Mouse (Mus musculus) heart, adult 8-10 months (tissue): Measurements from ENCODE around the gene 9430015G10Rik. TPM values are rescaled to one million over a fixed set of nuclear protein-coding genes. Genes with fewer than 3 reads are reported as not detected.

Experiments
- DNase-seq: peaks from one replicate; pipeline ENCODE4 v3.0.0; 2022; ENCODE audit warnings: low spot score
- total RNA-seq, 4 experiments: library from RNA; stranded (reverse); gene quantifications; 2 replicates each; pipeline ENCODE4 v1.2.4; 2022

Gene 9430015G10Rik
- 1 to 10 TPM; 2.1 to 3.3 (median 2.3) TPM for total RNA-seq

DNA sequence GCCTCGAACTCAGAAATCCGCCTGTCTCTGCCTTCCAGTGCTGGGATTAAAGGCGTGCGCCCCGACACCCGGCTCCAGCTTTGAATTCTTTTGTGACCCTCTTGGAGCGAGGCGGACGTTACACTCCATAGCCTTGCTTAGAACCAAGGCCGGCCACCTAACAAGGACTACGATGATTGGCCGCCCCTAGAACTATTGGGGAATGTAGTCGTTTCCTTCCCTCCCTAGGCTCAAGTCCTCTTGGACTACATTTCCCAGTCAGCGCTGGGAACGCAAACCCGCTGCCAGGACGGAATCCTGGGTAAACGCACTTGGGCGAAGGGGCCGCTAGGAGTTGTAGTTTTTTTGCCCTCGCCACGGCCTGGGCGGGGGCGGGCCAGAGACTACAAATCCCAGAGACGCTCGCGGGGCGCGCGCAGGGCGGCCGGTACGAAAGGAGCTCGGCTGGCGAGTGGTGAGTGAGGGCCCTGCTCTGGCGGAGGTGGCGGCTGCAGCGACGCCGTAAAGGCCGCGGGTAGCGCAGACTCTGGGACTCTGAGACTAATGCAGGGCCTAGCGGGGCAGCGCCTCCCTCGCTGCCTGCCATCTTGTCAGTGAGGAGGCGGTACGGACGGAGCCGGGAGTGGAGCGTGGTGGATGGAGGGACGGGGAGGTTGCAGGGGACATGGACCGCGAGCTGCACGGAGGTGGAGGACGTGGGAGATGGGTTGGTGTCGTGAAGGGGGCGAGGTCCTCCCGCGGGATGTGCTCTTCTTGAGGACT is at the start of gene 9430015G10Rik:
9430015G10Rik (plus strand) TSS at position 413 of the 762 bp plus-strand sequence.
- peak; percentile 98 for DNase-seq

DNA sequence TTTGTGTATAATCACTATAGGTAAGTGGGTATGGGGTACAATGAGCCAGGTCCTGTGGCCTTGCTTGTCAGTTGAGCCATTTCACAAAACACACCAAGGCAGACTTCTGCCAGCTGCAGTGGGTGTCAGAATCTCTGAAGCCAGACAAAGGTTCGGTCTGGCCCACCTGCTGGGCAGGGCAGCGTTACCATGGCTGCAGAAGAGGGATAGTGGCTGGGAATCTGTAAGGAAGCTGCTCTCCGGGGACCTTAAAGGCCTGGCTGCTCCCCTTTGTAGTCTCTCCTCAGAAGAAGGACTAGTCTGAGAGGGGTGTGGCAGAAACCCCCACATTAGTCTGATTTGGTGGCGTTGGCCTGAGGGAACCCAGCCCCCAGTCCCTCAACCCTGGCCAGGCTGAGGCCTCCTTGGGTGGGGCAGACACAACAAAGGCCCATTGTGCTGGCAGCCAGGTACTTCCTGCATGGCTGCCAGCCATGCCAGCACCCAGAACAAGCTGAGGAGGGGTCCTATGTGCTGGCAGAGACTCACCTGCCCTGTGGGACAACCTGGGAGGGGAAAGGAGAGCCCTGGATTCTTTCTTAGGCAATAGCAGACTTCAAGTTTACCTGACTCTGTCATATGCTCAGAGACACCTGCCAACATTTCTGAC is 45.8 kb upstream of the 9430015G10Rik start:
- no peak for DNase-seq

- no peak for DNase-seq
Measured at GRCm38 (mm10) chr4:156064510-156064897, 45.3 kb upstream of the 9430015G10Rik start.

GRCm38 (mm10) chr4:156065156-156065894 is 44.5 kb upstream of the 9430015G10Rik start:
- no peak for DNase-seq

DNA sequence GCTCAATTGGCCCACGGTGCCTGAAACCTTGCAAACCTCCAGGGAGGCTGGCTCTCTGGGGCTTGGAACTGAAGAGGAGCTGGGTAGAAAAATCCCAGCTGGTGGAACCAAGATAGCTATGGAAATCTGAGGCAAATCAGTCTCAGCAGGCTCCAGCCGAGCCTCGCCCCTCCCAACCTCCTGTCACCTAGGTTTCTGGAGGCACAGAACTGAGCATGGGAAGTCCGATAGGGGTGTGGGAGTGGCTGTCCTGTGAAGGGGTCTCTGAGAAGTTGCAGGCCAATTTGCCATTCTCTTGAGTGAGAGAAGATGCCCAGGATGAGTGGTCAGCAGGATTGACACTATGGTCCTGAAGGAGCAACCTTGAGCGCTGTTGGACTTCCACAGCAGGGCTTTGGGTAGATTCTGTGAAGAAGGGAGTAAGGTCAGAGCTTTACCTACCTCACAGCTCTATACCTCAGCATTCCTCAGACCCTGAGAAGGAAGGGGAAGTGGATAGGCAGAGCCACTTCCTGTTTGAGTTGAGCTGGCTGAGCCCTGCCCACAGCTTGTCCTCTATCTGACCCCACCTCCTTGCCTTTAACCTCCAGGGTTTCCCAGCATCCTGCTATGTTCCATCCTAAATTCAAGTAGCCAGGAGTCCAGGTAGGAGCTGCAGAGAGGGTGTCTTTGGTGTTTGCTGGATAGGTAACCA is 42.4 kb upstream of the 9430015G10Rik start:
- DNase-seq = no peak

GRCm38 (mm10) chr4:156069701-156070100 is 40.1 kb upstream of the 9430015G10Rik start:
- no peak for DNase-seq

GRCm38 (mm10) chr4:156070276-156070675 is 39.5 kb upstream of the 9430015G10Rik start:
- no peak for DNase-seq

- no peak for DNase-seq
Measured at GRCm38 (mm10) chr4:156070716-156071115, 39.1 kb upstream of the 9430015G10Rik start.

DNA sequence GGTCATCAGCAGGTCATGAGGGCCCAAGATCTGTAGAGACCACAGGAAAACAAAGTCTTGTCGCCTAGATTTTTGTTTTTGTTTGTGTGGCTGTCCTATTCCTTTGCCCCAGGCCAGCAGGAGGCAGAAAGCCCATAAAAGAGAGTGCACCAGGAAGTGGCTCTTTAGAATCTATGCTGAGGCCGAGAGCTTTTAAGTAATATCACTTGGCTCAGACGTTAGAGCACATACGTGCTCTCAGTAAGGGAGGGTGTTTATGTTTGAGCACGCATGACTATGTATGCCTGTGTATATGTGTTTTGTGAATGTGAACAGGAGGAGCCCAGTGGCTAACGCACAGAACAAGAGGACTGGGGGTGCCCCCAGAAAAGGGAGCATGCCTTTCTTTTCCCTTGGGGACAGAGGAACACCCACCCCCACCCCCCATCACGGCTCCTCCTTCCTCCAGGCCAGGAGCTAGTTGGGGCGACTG is 32.8 kb upstream of the 9430015G10Rik start:
- no peak for DNase-seq

DNA sequence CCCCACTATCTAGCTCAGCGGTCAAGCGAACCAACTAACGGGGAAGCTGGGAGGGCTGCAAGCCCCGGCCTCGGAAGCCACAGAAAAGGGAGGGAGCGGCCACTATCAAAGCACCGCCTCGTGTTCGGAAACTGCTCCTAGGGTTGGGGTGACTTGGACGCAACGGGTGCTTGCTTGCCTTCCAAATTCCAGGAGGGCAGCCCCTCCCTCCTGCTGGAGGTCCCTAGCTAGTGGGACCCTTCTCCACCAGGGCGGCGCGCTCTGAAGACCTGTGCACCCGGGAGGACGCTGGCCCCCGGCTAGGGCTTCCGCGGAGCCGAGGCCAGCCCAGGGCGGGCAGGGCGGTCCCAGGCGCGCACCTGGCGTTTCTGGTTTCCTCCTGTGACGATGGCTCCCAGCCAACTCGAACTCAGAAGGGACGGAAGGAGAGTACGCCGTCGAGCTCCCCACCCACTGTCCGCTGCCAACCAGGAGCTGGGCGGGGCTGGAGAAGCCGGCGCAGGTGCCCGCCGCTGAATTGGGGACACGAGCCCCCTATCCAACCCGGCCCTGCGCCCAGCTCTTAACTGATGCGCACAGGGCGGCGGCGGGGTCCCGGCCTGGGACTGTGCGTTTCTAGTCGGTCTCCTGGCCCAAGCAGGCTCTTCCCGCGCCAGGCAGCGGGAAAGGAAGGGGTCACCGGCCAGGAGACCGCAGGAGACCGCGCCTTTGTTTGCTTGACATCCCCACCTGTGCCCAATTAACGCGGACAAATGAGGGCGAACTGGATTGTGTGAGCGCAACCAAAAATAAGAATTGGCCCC is 32.1 kb upstream of the 9430015G10Rik start:
- DNase-seq = no peak

GRCm38 (mm10) chr4:156082621-156083234 is 27.1 kb upstream of the 9430015G10Rik start:
- no peak for DNase-seq

GRCm38 (mm10) chr4:156083348-156083747 is 26.4 kb upstream of the 9430015G10Rik start:
- no peak for DNase-seq

- no peak for DNase-seq
Measured at GRCm38 (mm10) chr4:156084096-156084879, 25.5 kb upstream of the 9430015G10Rik start.

- no peak for DNase-seq
Measured at GRCm38 (mm10) chr4:156085256-156085655, 24.5 kb upstream of the 9430015G10Rik start.

DNA sequence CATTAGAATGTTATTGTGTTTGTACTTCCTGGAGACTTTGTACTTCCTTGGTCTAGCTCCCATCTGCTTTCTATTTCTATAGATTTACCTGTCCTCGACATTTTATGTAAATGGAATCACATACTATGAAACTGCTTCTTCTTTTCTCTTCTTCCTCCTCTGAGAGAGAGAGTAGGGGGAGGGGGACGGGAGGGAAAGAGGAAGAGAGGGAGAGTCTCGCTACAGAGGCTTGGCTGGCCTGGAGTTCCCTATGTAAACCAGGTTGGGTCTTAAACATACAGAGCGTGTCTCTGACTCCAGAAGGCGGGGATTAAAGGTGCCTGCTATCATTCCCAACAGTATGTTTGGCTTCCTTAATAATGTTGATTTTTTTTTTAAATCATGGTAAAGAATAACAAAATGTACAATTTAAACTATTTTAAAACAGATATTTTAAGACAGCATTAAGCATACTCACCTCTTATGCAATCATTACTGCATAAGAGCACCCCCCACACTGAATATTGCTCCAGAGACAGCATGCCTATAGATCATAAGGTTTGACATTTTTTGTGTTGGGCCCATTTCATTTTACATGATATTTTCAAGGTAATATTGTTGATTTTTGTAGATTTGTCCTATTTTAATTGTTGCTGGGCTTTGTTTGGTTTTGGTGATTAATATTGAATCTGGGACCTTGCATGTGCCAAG is 22.2 kb upstream of the 9430015G10Rik start:
- DNase-seq = no peak

DNA sequence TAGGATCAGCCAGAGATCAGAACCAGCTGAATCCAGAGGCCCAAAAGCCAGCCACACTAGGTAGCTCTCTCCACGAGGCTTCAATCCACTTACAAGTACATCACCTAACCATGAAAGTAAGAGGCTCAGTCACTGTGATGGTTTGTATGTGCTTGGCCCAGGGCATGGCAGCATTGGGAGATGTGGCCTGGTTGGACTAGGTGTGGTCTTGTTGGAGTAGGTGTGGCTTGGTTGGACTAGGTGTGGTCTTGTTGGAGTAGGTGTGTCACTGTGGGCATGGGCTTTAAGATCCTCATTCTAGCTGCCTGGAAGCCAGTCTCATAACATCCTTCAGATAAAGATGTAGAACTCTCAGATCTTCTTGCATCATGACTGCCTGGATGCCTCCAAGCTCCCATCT is 18.5 kb upstream of the 9430015G10Rik start:
- no peak for DNase-seq

GRCm38 (mm10) chr4:156092765-156093164 is 17.0 kb upstream of the 9430015G10Rik start:
- DNase-seq = no peak

GRCm38 (mm10) chr4:156093758-156094157 is 16.0 kb upstream of the 9430015G10Rik start:
- no peak for DNase-seq

- no peak for DNase-seq
Measured at GRCm38 (mm10) chr4:156096191-156096590, 13.6 kb upstream of the 9430015G10Rik start.
